Mouse (Mus musculus) bone marrow macrophage, adult 2 months (primary cell): ENCODE measurements around the gene Pkd1l2.

Experiments
- CTCF ChIP-seq: IDR thresholded peaks from 2 replicates; pipeline ENCODE4 v1.5.1; 2012; ENCODE audit warnings: low read depth, mild to moderate bottlenecking, low read length, moderate library complexity
- POLR2A ChIP-seq: IDR thresholded peaks from 2 replicates; pipeline ENCODE4 v1.6.1; 2012; ENCODE audit warnings: mild to moderate bottlenecking, low read depth, low read length, borderline replicate concordance

DNA sequence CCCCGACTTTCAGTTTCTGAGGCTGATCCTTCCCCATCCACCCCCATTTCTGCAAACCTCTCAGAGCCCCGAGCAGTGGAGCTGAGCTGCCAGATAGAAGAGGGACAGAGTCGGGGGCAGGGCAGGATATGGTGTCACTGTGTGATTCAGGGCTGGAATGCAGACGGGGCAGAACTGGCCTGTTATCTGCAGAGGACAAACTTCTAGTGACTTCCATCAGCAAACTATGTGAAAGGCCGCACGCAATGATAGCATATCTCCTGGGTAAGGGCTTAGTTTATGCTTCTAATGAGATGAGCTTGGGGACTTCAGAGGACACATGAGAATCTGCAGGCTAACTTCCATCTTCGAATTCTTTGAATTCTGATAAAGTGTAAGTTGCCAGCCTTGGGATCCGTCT, 3.3 kb upstream of the Pkd1l2 start:
- no peak for TF ChIP-seq POLR2A
- TF ChIP-seq CTCF: no peak
